Mouse (Mus musculus) hindbrain, embryonic 11.5 days (tissue): Measurements from ENCODE around the gene Sh3gl2. TPM values are rescaled to one million over a fixed set of nuclear protein-coding genes. Genes with fewer than 3 reads are reported as not detected.

Experiments used
- ATAC-seq: fragments of 200-750 bp; cut with Nextera tagmentation; 2 replicates; pipeline ENCODE4 v1.8.0; 2017; ENCODE audit warnings: mild to moderate bottlenecking, moderate TSS enrichment, moderate library complexity; ENCODE audit not compliant: low FRiP score
- DNase-seq: peaks from one replicate; pipeline ENCODE4 v3.0.0-alpha.2; 2015; ENCODE audit warnings: low spot score
- H3K27ac ChIP-seq: fragments of 300-500 bp; sonication (generic); 2 replicates; pipeline ENCODE4 v1.5.1; 2014; ENCODE audit warnings: mild to moderate bottlenecking, low read depth, low read length
- H3K27me3 ChIP-seq: fragments of 300-500 bp; sonication (generic); 2 replicates; pipeline ENCODE4 v1.6.1; 2014; ENCODE audit warnings: mild to moderate bottlenecking, low read length, moderate library complexity, mixed read lengths; ENCODE audit not compliant: control insufficient read depth, insufficient read depth
- H3K36me3 ChIP-seq: fragments of 300-500 bp; sonication (generic); 2 replicates; pipeline ENCODE4 v1.6.1; 2014; ENCODE audit warnings: mild to moderate bottlenecking, low read length, moderate library complexity, mixed read lengths; ENCODE audit not compliant: control insufficient read depth, insufficient read depth
- H3K4me1 ChIP-seq: fragments of 300-500 bp; sonication (generic); replicated peaks from 2 replicates; pipeline ENCODE4 v1.6.1; 2014; ENCODE audit warnings: low read length, mixed read lengths; ENCODE audit not compliant: control insufficient read depth, insufficient read depth
- H3K4me2 ChIP-seq: fragments of 300-500 bp; sonication (generic); replicated peaks from 2 replicates; pipeline ENCODE4 v1.6.1; 2014; ENCODE audit warnings: mild to moderate bottlenecking, low read depth, low read length
- H3K4me3 ChIP-seq: fragments of 300-500 bp; sonication (generic); 2 replicates; pipeline ENCODE4 v1.5.1; 2014; ENCODE audit warnings: low read depth, low read length
- H3K9ac ChIP-seq: fragments of 300-500 bp; sonication (generic); 2 replicates; pipeline ENCODE4 v1.6.1; 2014; ENCODE audit warnings: low read depth, low read length
- H3K9me3 ChIP-seq: fragments of 300-500 bp; sonication (generic); 2 replicates; pipeline ENCODE4 v1.6.1; 2016; ENCODE audit warnings: low read length; ENCODE audit not compliant: control insufficient read depth
- WGBS: fragments of 180-500 bp; shearing (Covaris S2); extraction: QIAGEN DNeasy Blood & Tissue Kit; methylation state at CpG from one replicate; pipeline ENCODE4 v1.1.7; 2014; 5-methylcytosine and 5-hydroxymethylcytosine counted together
- polyA plus RNA-seq: library from polyadenylated mRNA; unstranded; fragments of >200 nt; fragmentation: Nextera tagmentation; extraction: Ambion mirVana; gene quantifications from 2 replicates; pipeline ENCODE4 v1.2.1, GENCODE M21; 2014

Gene Sh3gl2
- polyA plus RNA-seq, 1 experiment from 2014 or later = 12.9 TPM

DNA sequence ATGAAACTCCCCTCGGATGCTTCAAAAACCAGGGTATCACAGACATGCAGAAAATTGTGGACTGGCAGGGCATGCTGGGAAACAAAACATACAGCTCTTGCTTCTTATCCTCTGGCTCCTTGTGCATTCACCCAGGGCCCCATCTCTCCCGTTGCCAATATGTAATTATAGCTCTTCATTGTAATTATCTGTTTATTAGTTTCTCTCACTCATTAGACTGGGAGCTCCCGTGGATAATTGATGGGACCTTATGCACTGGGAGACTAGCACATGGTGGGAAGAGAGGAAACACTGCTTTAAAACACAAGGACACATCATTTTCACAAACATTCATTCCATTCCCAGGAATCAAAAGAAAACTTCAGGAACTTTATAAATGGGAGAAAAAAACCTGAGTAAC is 233.9 kb downstream of the Sh3gl2 start:
- Histone ChIP-seq H3K9me3 (no peaks in the 10 kb centered on the region), H3K4me3 (no peak overlapping the region), H3K27me3 (no peaks in the 10 kb centered on the region), H3K27ac (no peak overlapping the region), H3K4me2 (no peak overlapping the region), H3K4me1 (no peaks in the 10 kb centered on the region), H3K9ac (no peak overlapping the region), H3K36me3 (no peaks in the 10 kb centered on the region)
- ATAC-seq (no peak), DNase-seq (no peak)
- WGBS = 78% methylated on average over 3 of the region's 3 CpGs

DNA sequence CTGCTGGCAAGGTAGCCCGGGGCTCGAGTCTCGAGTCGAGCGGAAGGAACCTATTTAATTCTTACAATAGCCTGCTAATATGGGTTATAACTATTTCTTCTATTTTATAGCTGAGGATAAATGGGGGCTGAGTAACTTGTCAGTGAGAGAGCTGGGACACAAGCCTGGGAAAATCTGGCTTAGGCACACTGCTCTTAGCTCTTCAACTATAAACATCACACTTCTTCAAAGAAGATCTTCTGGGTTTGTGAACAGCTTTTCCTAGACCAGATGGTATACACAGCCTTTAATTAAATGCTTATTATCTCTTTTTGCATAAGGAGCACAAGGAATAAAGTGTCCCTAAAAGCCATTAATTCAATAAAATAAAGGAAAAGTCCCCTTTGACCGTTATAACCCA is 278.7 kb downstream of the Sh3gl2 start:
- Histone ChIP-seq H3K9me3 (no peaks in the 10 kb centered on the region), H3K9ac (no peak overlapping the region), H3K27ac (no peak overlapping the region), H3K36me3 (no peaks in the 10 kb centered on the region), H3K27me3 (no peaks in the 10 kb centered on the region), H3K4me2 (no peak overlapping the region), H3K4me3 (no peak overlapping the region), H3K4me1 (no peaks in the 10 kb centered on the region)
- DNase-seq (no peak), ATAC-seq (no peak)
- WGBS = 95% methylated on average over 6 of the region's 6 CpGs

DNA sequence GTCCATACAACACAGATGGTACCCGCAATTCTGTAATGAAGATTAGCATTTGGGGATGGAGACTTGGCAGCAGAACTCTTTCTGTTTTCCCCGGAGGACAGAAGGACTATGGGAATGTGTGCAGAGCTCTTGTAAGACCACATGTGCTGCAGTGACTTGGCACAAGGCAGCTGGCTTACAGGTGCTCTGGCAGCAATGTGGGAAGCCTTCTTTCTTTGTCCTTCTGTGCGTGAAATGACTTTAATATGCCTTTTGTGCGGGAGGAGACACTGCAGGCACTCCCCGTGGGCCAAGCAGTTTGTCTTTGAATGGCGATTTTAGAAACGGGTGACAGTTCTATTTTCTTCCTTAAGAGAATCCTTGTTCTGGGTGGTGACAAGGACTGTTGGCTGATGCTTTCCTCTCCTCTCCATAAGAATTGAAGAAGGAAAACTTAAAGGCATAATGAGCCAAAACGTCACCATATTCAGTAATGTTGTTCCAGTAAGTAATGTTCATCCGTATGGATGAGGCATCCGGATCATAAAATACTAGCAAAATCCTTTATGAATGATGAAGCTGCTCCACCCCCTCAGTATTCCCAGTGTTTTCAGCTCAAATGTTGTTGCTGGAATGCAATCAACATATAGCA is 281.5 kb downstream of the Sh3gl2 start:
- no peak overlapping the region for H3K9ac ChIP-seq
- H3K27ac ChIP-seq = no peak overlapping the region
- DNase-seq (peak; percentile 3), ATAC-seq (no peak)
- no peaks in the 10 kb centered on the region for H3K9me3 ChIP-seq
- no peaks in the 10 kb centered on the region for H3K36me3 ChIP-seq
- no peaks in the 10 kb centered on the region for H3K4me1 ChIP-seq
- H3K4me3 ChIP-seq = no peak overlapping the region
- H3K4me2 ChIP-seq = no peak overlapping the region
- WGBS = 60% methylated on average over 10 of the region's 10 CpGs
- no peaks in the 10 kb centered on the region for H3K27me3 ChIP-seq

DNA sequence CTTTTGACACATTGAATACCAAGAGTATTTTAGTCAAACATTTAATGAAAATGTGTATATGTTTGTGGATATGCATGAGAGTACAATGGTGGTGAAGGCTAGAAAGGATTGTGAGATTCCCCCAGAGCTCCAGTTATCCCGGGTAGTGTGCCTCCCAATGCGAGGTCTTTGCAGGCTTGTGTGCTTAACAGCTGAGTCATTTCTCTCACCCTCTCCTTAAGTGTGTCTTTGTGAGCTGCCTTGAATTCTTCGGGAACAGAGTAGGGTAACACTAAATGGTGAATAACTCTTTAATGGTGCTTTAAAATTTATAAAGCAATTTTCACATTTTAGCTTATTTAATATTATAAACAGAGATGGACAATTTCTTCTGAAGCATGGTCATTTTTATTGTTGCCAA is 300.8 kb downstream of the Sh3gl2 start:
- Histone ChIP-seq H3K4me2 (no peak overlapping the region), H3K36me3 (no peaks in the 10 kb centered on the region), H3K27me3 (no peaks in the 10 kb centered on the region), H3K27ac (no peak overlapping the region), H3K9ac (no peak overlapping the region), H3K4me1 (no peaks in the 10 kb centered on the region), H3K4me3 (no peak overlapping the region), H3K9me3 (no peaks in the 10 kb centered on the region)
- no peak for DNase-seq
- 77% methylated on average over 3 of the region's 3 CpGs for WGBS
- ATAC-seq = no peak

DNA sequence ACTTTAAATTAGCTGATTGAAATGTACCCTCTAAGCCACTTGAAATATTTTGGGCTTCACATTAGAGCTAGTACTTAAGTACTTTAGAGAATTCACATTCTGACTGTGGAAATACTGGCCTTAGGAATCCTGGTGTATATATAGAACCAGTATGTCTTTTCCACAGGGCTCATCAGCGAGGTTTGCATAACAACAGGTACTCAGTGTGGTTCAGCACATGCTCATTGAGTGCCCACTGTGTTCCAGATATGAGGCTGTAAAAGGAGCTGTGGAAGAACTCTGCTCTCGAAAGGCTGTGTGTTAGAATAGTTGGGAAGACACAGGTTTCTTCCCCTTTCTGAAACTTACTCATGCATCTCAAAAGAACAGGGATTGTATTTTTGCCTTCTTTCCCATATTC is 302.1 kb downstream of the Sh3gl2 start:
- H3K27me3 ChIP-seq = no peaks in the 10 kb centered on the region
- H3K9me3 ChIP-seq = no peaks in the 10 kb centered on the region
- no peak overlapping the region for H3K4me3 ChIP-seq
- no peak overlapping the region for H3K9ac ChIP-seq
- no peak overlapping the region for H3K4me2 ChIP-seq
- H3K4me1 ChIP-seq = no peaks in the 10 kb centered on the region
- H3K36me3 ChIP-seq = no peaks in the 10 kb centered on the region
- DNase-seq = no peak
- ATAC-seq = no peak
- no peak overlapping the region for H3K27ac ChIP-seq
- 77% methylated on average over 2 of the region's 2 CpGs for WGBS

DNA sequence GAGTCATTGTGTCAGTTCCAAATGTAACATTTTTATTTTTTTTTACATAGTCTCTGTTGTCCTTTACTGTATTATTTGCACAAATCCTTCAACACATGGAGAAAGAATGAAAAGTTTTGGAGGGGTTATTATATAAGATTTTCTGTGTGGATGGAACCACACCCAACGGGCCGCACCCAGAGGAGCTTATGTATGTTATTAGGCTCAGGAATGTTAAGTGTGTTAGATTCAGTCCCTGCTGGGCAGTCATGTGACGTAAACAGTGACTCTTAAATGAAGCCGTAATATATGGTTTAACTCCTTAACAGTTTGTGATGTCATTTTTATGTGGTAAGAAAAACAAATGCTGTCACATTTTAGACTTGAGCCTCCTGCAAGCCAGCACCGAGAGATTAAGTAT is 302.6 kb downstream of the Sh3gl2 start:
- Histone ChIP-seq H3K9ac (no peak overlapping the region), H3K27me3 (no peaks in the 10 kb centered on the region), H3K4me2 (no peak overlapping the region), H3K36me3 (no peaks in the 10 kb centered on the region), H3K4me1 (no peaks in the 10 kb centered on the region), H3K27ac (no peak overlapping the region), H3K4me3 (no peak overlapping the region), H3K9me3 (no peaks in the 10 kb centered on the region)
- ATAC-seq (no peak), DNase-seq (no peak)
- 83% methylated on average over 5 of the region's 5 CpGs for WGBS

DNA sequence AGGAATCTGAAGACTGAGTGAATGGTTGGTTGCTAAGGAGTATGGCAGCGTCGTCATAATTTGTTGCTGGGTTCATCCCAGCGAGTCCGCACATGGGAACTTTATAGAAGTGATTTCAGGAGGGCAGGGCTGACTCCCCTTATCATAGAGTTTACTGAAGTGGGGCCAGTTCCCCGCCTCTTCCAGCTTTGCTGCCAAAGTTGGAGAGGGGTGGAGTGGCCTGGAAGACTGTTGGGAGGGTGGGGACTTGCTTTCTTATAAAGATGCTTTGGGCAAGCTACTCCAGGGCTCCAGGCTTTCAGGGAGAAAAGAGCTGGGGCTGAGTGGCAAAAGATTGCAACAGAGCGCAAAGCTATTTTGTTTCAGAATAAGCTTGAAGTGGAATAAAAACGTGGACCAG is 308.4 kb downstream of the Sh3gl2 start:
- H3K27ac ChIP-seq = no peak overlapping the region
- H3K36me3 ChIP-seq = no peaks in the 10 kb centered on the region
- peak; percentile 1 for DNase-seq
- peaks cover 2% of the 10 kb centered on the region for H3K27me3 ChIP-seq
- H3K9ac ChIP-seq = no peak overlapping the region
- 43% methylated on average over 7 of the region's 7 CpGs for WGBS
- H3K4me1 ChIP-seq = no peaks in the 10 kb centered on the region
- H3K4me2 ChIP-seq = 0 out of 2 replicates have a peak overlapping the region, but pooled peaks have one; percentile 96
- no peaks in the 10 kb centered on the region for H3K9me3 ChIP-seq
- no peak overlapping the region for H3K4me3 ChIP-seq
- no peak for ATAC-seq

DNA sequence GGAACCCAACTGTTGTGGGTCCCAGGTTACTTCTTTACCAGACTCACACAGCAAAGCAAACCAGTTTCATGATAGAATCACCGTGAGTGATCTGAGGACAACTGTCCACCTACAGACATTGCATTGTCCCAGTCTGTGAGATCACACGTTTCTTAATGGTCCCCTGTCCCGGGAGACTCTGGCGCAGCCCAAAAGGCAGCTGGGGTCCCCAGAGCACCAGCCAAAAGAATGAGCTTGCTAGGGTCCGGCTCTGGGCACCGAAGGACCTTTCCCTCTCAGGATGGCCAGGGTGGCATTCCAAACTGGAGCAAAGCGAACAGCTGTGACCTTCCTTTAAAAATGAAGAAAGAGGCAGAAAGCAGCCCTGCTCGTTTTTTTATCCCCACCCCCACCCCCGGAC is 308.9 kb downstream of the Sh3gl2 start, which contains the start of gene Adamtsl1:
Adamtsl1 (plus strand) TSS at position 381 of the 400 bp plus-strand sequence.
- H3K27me3 ChIP-seq = peaks cover 2% of the 10 kb centered on the region
- H3K4me3 ChIP-seq = peak within 1 kb of the TSS; percentile 58
- H3K9me3 ChIP-seq = no peaks in the 10 kb centered on the region
- ATAC-seq (peak; percentile 63), DNase-seq (no peak)
- no peak within 1 kb of the TSS for H3K27ac ChIP-seq
- no peaks in the 10 kb centered on the region for H3K4me1 ChIP-seq
- H3K9ac ChIP-seq = peak within 1 kb of the TSS; percentile 65
- H3K4me2 ChIP-seq = peak within 1 kb of the TSS; percentile 96
- H3K36me3 ChIP-seq = no peaks in the 10 kb centered on the region
- 3% methylated on average over 9 of the region's 9 CpGs for WGBS

DNA sequence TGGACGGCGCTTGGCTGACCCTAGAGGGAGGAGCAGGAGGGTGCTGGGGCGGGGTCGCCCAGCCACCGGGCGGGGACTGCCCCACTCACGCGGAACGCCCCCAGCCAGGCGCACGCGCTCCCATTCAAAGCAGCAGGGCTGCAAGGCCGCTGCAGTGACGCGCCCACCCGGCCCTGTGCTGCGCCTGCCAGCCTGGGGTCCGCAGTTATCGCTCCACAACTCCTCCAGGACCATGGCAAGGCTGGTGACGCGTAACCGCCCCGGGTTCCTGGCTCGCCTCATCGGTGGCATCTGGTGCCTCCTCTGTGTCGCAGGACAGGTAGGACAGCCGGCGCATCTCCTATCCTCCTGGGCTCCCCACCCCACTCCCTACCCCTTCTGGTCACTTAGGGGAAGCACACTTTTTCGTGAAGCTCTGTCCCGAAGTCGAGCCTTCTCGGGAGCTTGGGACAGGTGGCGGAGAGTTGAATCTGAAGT is 309.3 kb downstream of the Sh3gl2 start:
- peak; percentile 93 for ATAC-seq

More for the DNA sequence above, 309.3 kb downstream of the Sh3gl2 start:
- Histone ChIP-seq H3K9me3 (no peaks in the 10 kb centered on the region), H3K9ac (peak overlapping the region; percentile 65), H3K36me3 (no peaks in the 10 kb centered on the region), H3K27me3 (peaks cover 2% of the 10 kb centered on the region), H3K27ac (no peak overlapping the region), H3K4me1 (no peaks in the 10 kb centered on the region), H3K4me3 (peak overlapping the region; percentile 58), H3K4me2 (peak overlapping the region; percentile 96)
- peak; percentile 71 for DNase-seq
- under 1% methylated on average over 27 of the region's 33 CpGs for WGBS
